Mouse (Mus musculus): ENCODE measurements around the gene Pef1.

- TF ChIP-seq CTCF (IDR thresholded peaks at IDR 0.05; ENCODE audit: control insufficient read depth, insufficient read depth, insufficient replicate concordance, low read depth, low read length) (no peak), POLR2A (IDR thresholded peaks at IDR 0.05; ENCODE audit: control insufficient read depth, low read depth, low read length) (no peak)
These were observed 17.9 kb upstream of the Pef1 start for GRCm38 (mm10) chr4:130084331-130084945.

Data from testis, adult 2 months (tissue).